11 mouse cellular contexts compared by ENCODE assay signal in genomic region chr4:62637856-62638604, GRCm38 (mm10).
A peak's percentile ranks its signal among the peaks of the same experiment; 100 is the strongest.
DNase-seq lines count a peak whose midpoint lies in the region; ATAC-seq lines count a peak whose summit lies in the region.
"Had no signal": no experiment of that assay in that cellular context is flagged by ENCODE, and none has a peak within 500 bp of the region (broad histone marks: within the 10 kb centered on the region; RNA-seq: fewer than 3 reads in every experiment).

No protein-coding gene starts in this region.

- H3K4me2 ChIP-seq in heart, embryonic 11.5 days, result no peak overlapping the region
- no peak overlapping the region for H3K4me2 ChIP-seq in limb, embryonic 13.5 days (replicated peaks)
- no peak overlapping the region for H3K4me2 ChIP-seq in midbrain, embryonic 16.5 days (ENCODE audit: low read length)
- H3K4me2 ChIP-seq: hindbrain, embryonic 12.5 days had no signal

- whole genome bisulfite sequencing in heart, embryonic 11.5 days (ENCODE audit: insufficient replicate concordance), result 68% methylated on average over 4 of the region's 4 CpGs
- WGBS in limb, embryonic 13.5 days, result 60% methylated on average over 4 of the region's 4 CpGs
- WGBS in midbrain, embryonic 16.5 days, result 89% methylated on average over 4 of the region's 4 CpGs

- no peak overlapping the region for H3K4me3 ChIP-seq in heart, embryonic 11.5 days (ENCODE audit: low read depth, low read length)
- no peak overlapping the region for H3K4me3 ChIP-seq in limb, embryonic 13.5 days
- H3K4me3 ChIP-seq in midbrain, embryonic 16.5 days (ENCODE audit: low read depth, low read length), result no peak overlapping the region
- H3K4me3 ChIP-seq: hindbrain, embryonic 12.5 days had no signal

- H3K27me3 ChIP-seq in heart, embryonic 11.5 days (ENCODE audit: control insufficient read depth, insufficient read depth, low read length), result peaks cover 23% of the 10 kb centered on the region
- no peaks in the 10 kb centered on the region for H3K27me3 ChIP-seq in limb, embryonic 13.5 days
- H3K27me3 ChIP-seq in midbrain, embryonic 16.5 days (ENCODE audit: control insufficient read depth, insufficient read depth, low read depth, low read length), result no peaks in the 10 kb centered on the region

- no peak for DNase-seq in heart, postnatal 36 days
- peak; percentile 69 for DNase-seq in CD4-positive helper T cell, adult 2 months (ENCODE audit: low read depth, low spot score)
- DNase-seq in cerebellum, postnatal 10 days, result peak; percentile 60 to 65
- no peak for DNase-seq in layer of hippocampus, postnatal 10 days (ENCODE audit: low spot score in 2 of 2)
- no peak for DNase-seq in left cerebral cortex, postnatal 10 days (ENCODE audit: extremely low spot score in 1 of 2, low spot score in 2 of 2)
- DNase-seq: gastrocnemius, postnatal 25 days; thymus, postnatal 4 days had no signal

- no peak for ATAC-seq in heart, embryonic 11.5 days (replicated peaks; ENCODE audit: insufficient number of reproducible peaks, low FRiP score, low TSS enrichment)
- no peak for ATAC-seq in limb, embryonic 13.5 days (ENCODE audit: low FRiP score, low read depth)
- no peak for ATAC-seq in midbrain, embryonic 16.5 days

- H3K4me1 ChIP-seq in heart, embryonic 11.5 days (ENCODE audit: control insufficient read depth, insufficient read depth, low read length), result peaks cover 32% of the 10 kb centered on the region
- H3K4me1 ChIP-seq in limb, embryonic 13.5 days, result peaks cover 41% of the 10 kb centered on the region
- H3K4me1 ChIP-seq in midbrain, embryonic 16.5 days (ENCODE audit: control insufficient read depth, insufficient read depth, low read length), result no peaks in the 10 kb centered on the region

- no peaks in the 10 kb centered on the region for H3K9me3 ChIP-seq in heart, embryonic 11.5 days (replicated peaks; ENCODE audit: control insufficient read depth, low read length)
- H3K9me3 ChIP-seq in limb, embryonic 13.5 days, result no peaks in the 10 kb centered on the region
- no peaks in the 10 kb centered on the region for H3K9me3 ChIP-seq in midbrain, embryonic 16.5 days (replicated peaks; ENCODE audit: control insufficient read depth, low read length, poor library complexity, severe bottlenecking)
- H3K9me3 ChIP-seq: hindbrain, embryonic 12.5 days had no signal

- intact Hi-C loops in heart, postnatal 36 days (cut with DNase I), result no loop called here
- intact Hi-C loops in left cerebral cortex, postnatal 10 days (cut with DNase I), result no loop called here

- H3K9ac ChIP-seq in heart, embryonic 11.5 days (ENCODE audit: low read depth, low read length), result no peak overlapping the region
- no peak overlapping the region for H3K9ac ChIP-seq in limb, embryonic 13.5 days
- no peak overlapping the region for H3K9ac ChIP-seq in midbrain, embryonic 16.5 days (ENCODE audit: low read depth, low read length)
- H3K9ac ChIP-seq: hindbrain, embryonic 12.5 days had no signal

- no peaks in the 10 kb centered on the region for H3K36me3 ChIP-seq in heart, embryonic 11.5 days (ENCODE audit: control insufficient read depth, insufficient read depth, low read length)
- H3K36me3 ChIP-seq in limb, embryonic 13.5 days, result no peaks in the 10 kb centered on the region
- no peaks in the 10 kb centered on the region for H3K36me3 ChIP-seq in midbrain, embryonic 16.5 days (ENCODE audit: control insufficient read depth, insufficient read depth, low read length)

- H3K27ac ChIP-seq in heart, embryonic 11.5 days (ENCODE audit: low read depth, low read length), result 0 out of 2 replicates have a peak overlapping the region, but pooled peaks have one; percentile 35
- peak overlapping the region; percentile 59; the same call in 1 of the 2 replicates for H3K27ac ChIP-seq in limb, embryonic 13.5 days
- no peak overlapping the region for H3K27ac ChIP-seq in midbrain, embryonic 16.5 days (ENCODE audit: low read length)
- H3K27ac ChIP-seq: hindbrain, embryonic 12.5 days had no signal

Comparison
In these comparisons a context has a peak if more than half of its experiments do, and no peak if none do; other contexts are left out.
1. DNase-seq: peak in CD4-positive helper T cell, adult 2 months (single experiment) and cerebellum, postnatal 10 days (2 of 2); none in heart, postnatal 36 days (0 of 2), layer of hippocampus, postnatal 10 days (0 of 2) and left cerebral cortex, postnatal 10 days (0 of 2).